Mouse (Mus musculus) cortical plate, adult 2 months (tissue): ENCODE measurements around the gene Cpsf7.

Source experiments
- CTCF ChIP-seq: fragments of 200-500 bp; IDR thresholded peaks from 2 replicates; pipeline ENCODE4 v1.5.1; 2011; ENCODE audit warnings: mild to moderate bottlenecking, control low read depth, low read length; ENCODE audit not compliant: insufficient read depth; ENCODE audit errors: extremely low read depth
- POLR2A ChIP-seq: fragments of 200-500 bp; IDR thresholded peaks from 2 replicates; pipeline ENCODE4 v1.6.1; 2011; ENCODE audit warnings: mild to moderate bottlenecking, low read length, control low read depth; ENCODE audit not compliant: insufficient read depth; ENCODE audit errors: extremely low read depth

- TF ChIP-seq CTCF: peak; percentile 96
- TF ChIP-seq POLR2A: no peak
Measured at GRCm38 (mm10) chr19:10486264-10486738, 38.8 kb upstream of the Cpsf7 start.
